Mouse (Mus musculus) cerebellum, adult 2 months (tissue): Measurements from ENCODE around the gene Rpa1. TPM values are rescaled to one million over a fixed set of nuclear protein-coding genes. Genes with fewer than 3 reads are reported as not detected.
A peak's percentile ranks its signal among the peaks of the same experiment; 100 is the strongest.

ENCODE experiments used
- DNase-seq, 2 experiments: peaks; one replicate each; pipeline ENCODE4 v3.0.0; 2021
- H3K27ac ChIP-seq: fragments of 200-500 bp; 2 replicates; pipeline ENCODE4 v1.5.1; 2012; ENCODE audit warnings: low read length, control low read depth, inconsistent platforms; ENCODE audit not compliant: insufficient read depth
- H3K27me3 ChIP-seq: fragments of 200-500 bp; 2 replicates; pipeline ENCODE4 v1.6.1; 2012; ENCODE audit warnings: inconsistent platforms, mild to moderate bottlenecking, low read length, moderate library complexity; ENCODE audit not compliant: control insufficient read depth, insufficient read depth
- H3K4me1 ChIP-seq: fragments of 200-500 bp; 2 replicates; pipeline ENCODE4 v1.6.1; 2011; ENCODE audit warnings: low read length; ENCODE audit not compliant: control insufficient read depth, insufficient read depth
- H3K4me3 ChIP-seq: fragments of 200-500 bp; replicated peaks from 2 replicates; pipeline ENCODE3; 2011; ENCODE audit warnings: mild to moderate bottlenecking, low read depth, low read length, control low read depth; ENCODE audit not compliant: insufficient read depth
- CTCF ChIP-seq: fragments of 200-500 bp; IDR thresholded peaks from 2 replicates; pipeline ENCODE4 v1.5.1; 2011; ENCODE audit warnings: low read depth, mild to moderate bottlenecking, control low read depth, low read length, moderate library complexity, borderline replicate concordance; ENCODE audit not compliant: insufficient read depth
- POLR2A ChIP-seq: fragments of 200-500 bp; IDR thresholded peaks from 2 replicates; pipeline ENCODE4 v1.6.1; 2011; ENCODE audit warnings: low read length, control low read depth, borderline replicate concordance; ENCODE audit not compliant: insufficient read depth
- whole genome bisulfite sequencing: fragments of 180-500 bp; shearing (Covaris S2); methylation state at CpG from one replicate; pipeline ENCODE4 v1.1.7; 2018; 5-methylcytosine and 5-hydroxymethylcytosine counted together
- polyA plus RNA-seq: library from polyadenylated mRNA; depleted of rRNA; stranded (reverse); fragments of >200 nt; gene quantifications from 2 replicates; pipeline ENCODE4 v1.2.3, GENCODE M21; 2012

The Rpa1 gene
- polyA plus RNA-seq, 1 experiment, result 59.3 TPM

GRCm38 (mm10) chr11:75348890-75349261 is 752 bp upstream of the Rpa1 start:
- no peak for DNase-seq
- no peaks in the 10 kb centered on the region for H3K27me3 ChIP-seq
- TF ChIP-seq POLR2A, result no peak
- TF ChIP-seq CTCF, result no peak
- H3K4me1 ChIP-seq, result peaks cover 2% of the 10 kb centered on the region
- peak overlapping the region; percentile 30; the same call in 1 of the 2 replicates for H3K27ac ChIP-seq
- 46% methylated on average over 10 of the region's 10 CpGs for WGBS
- H3K4me3 ChIP-seq, result peak overlapping the region; percentile 77

- WGBS, result under 1% methylated on average over 10 of the region's 10 CpGs
- Histone ChIP-seq H3K4me3 (peak overlapping the region; percentile 77), H3K4me1 (peaks cover 2% of the 10 kb centered on the region), H3K27ac (no peak overlapping the region), H3K27me3 (no peaks in the 10 kb centered on the region)
- TF ChIP-seq CTCF, result no peak
- no peak for TF ChIP-seq POLR2A
- DNase-seq, result no peak
Observed at GRCm38 (mm10) chr11:75347596-75347995, 528 bp downstream of the Rpa1 start.

GRCm38 (mm10) chr11:75347188-75347585 is 937 bp downstream of the Rpa1 start:
- no peaks in the 10 kb centered on the region for H3K27me3 ChIP-seq
- H3K4me3 ChIP-seq, result peak overlapping the region; percentile 77
- H3K27ac ChIP-seq, result no peak overlapping the region
- 25% methylated on average over 10 of the region's 10 CpGs for WGBS
- TF ChIP-seq CTCF (no peak), POLR2A (no peak)
- H3K4me1 ChIP-seq, result peaks cover 2% of the 10 kb centered on the region
- DNase-seq, result no peak

GRCm38 (mm10) chr11:75346556-75347187 is 1.5 kb downstream of the Rpa1 start:
- DNase-seq, result no peak
- no peaks in the 10 kb centered on the region for H3K27me3 ChIP-seq
- 40% methylated on average over 4 of the region's 4 CpGs for WGBS
- no peak overlapping the region for H3K4me3 ChIP-seq
- TF ChIP-seq POLR2A (no peak), CTCF (no peak)
- H3K4me1 ChIP-seq, result peaks cover 2% of the 10 kb centered on the region
- no peak overlapping the region for H3K27ac ChIP-seq

GRCm38 (mm10) chr11:75344716-75345115 is 3.4 kb downstream of the Rpa1 start:
- DNase-seq, result no peak
- no peak for TF ChIP-seq CTCF
- TF ChIP-seq POLR2A, result no peak
- no peak overlapping the region for H3K27ac ChIP-seq
- peaks cover 2% of the 10 kb centered on the region for H3K4me1 ChIP-seq
- H3K27me3 ChIP-seq, result no peaks in the 10 kb centered on the region
- H3K4me3 ChIP-seq, result no peak overlapping the region
- WGBS, result 89% methylated on average over 5 of the region's 5 CpGs

GRCm38 (mm10) chr11:75344163-75344562 is 4.0 kb downstream of the Rpa1 start:
- TF ChIP-seq POLR2A, result no peak
- no peak for TF ChIP-seq CTCF
- Histone ChIP-seq H3K4me1 (peaks cover 2% of the 10 kb centered on the region), H3K27ac (no peak overlapping the region), H3K27me3 (no peaks in the 10 kb centered on the region), H3K4me3 (no peak overlapping the region)
- 71% methylated on average over 2 of the region's 2 CpGs for WGBS
- DNase-seq, result no peak

GRCm38 (mm10) chr11:75343096-75343495 is 5.0 kb downstream of the Rpa1 start:
- WGBS, result 87% methylated on average over 2 of the region's 2 CpGs

GRCm38 (mm10) chr11:75340698-75341345 is 7.3 kb downstream of the Rpa1 start:
- no peak overlapping the region for H3K4me3 ChIP-seq
- H3K4me1 ChIP-seq, result no peaks in the 10 kb centered on the region
- TF ChIP-seq POLR2A (no peak), CTCF (no peak)
- no peak for DNase-seq
- H3K27ac ChIP-seq, result 0 out of 2 replicates have a peak overlapping the region, but pooled peaks have one; percentile 47
- no peaks in the 10 kb centered on the region for H3K27me3 ChIP-seq
- 67% methylated on average over 12 of the region's 12 CpGs for WGBS

More at GRCm38 (mm10) chr11:75343096-75343495, 5.0 kb downstream of the Rpa1 start:
- Histone ChIP-seq H3K27me3 (no peaks in the 10 kb centered on the region), H3K27ac (no peak overlapping the region), H3K4me1 (peaks cover 2% of the 10 kb centered on the region), H3K4me3 (no peak overlapping the region)
- no peak for DNase-seq
- no peak for TF ChIP-seq CTCF
- TF ChIP-seq POLR2A, result no peak
